Mouse (Mus musculus): ENCODE measurements around the gene Ugdh.

- TF ChIP-seq POLR2A (IDR thresholded peaks at IDR 0.05; ENCODE audit: borderline replicate concordance, extremely low read depth, insufficient read depth, insufficient read length, poor library complexity, severe bottlenecking), result no peak
- no peak for TF ChIP-seq CTCF (IDR thresholded peaks at IDR 0.05; ENCODE audit: borderline replicate concordance, extremely low read depth, insufficient read depth, insufficient read length)
These were observed 22.1 kb upstream of the Ugdh start for GRCm38 (mm10) chr5:65457846-65458245.
